Mouse (Mus musculus) left cerebral cortex, postnatal 36 days (tissue): Measurements from ENCODE around the gene Rbms1. TPM values are rescaled to one million over a fixed set of nuclear protein-coding genes. Genes with fewer than 3 reads are reported as not detected.

Experiments
- DNase-seq, 2 experiments: peaks; one replicate each; pipeline ENCODE4 v3.0.0; 2021 to 2022; ENCODE audit warnings: low spot score in 2 of 2, mixed read lengths in 1 of 2
- intact Hi-C: fragments of 180-260 bp; cut with DNase I; formaldehyde crosslinking; loops from one replicate; pipeline ENCODE4 v1.15.1; 2025
- total RNA-seq, 2 experiments: library from RNA; stranded (reverse); gene quantifications; 2 replicates each; pipeline ENCODE4 v1.2.3; 2021

Gene Rbms1
- total RNA-seq, 2 experiments from 2014 or later: 22.9 to 23.4 TPM

GRCm38 (mm10) chr2:60923111-60923510, 39.9 kb downstream of the Rbms1 start:
- DNase-seq: no peak
- intact Hi-C loops: no loop called here

- intact Hi-C loops: no loop called here
- DNase-seq: no peak
These were observed 40.6 kb downstream of the Rbms1 start for GRCm38 (mm10) chr2:60922351-60922750.

GRCm38 (mm10) chr2:60920076-60920475, 42.9 kb downstream of the Rbms1 start:
- intact Hi-C loops: no loop called here
- DNase-seq: no peak

- intact Hi-C loops: loop anchor here (5.0 kb wide), 1 partner anchor 44 kb away; the partner anchor contains the start of gene Rbms1
- DNase-seq: no peak
These were observed 44.6 kb downstream of the Rbms1 start for GRCm38 (mm10) chr2:60918401-60918800.

GRCm38 (mm10) chr2:60914524-60915280, 48.3 kb downstream of the Rbms1 start:
- no peak for DNase-seq
- intact Hi-C loops: loop anchor here (5.0 kb wide), 1 partner anchor 48 kb away; the partner anchor contains the start of gene Rbms1

- DNase-seq: no peak
- intact Hi-C loops: no loop called here
These were observed 49.7 kb downstream of the Rbms1 start for GRCm38 (mm10) chr2:60913281-60913680.

- intact Hi-C loops: no loop called here
- DNase-seq: no peak
These were observed 51.3 kb downstream of the Rbms1 start for GRCm38 (mm10) chr2:60911716-60912115.

- DNase-seq: peak; percentile 45 to 62
- intact Hi-C loops: no loop called here
These were observed 52.2 kb downstream of the Rbms1 start for GRCm38 (mm10) chr2:60910820-60911219.

GRCm38 (mm10) chr2:60908551-60908950, 54.4 kb downstream of the Rbms1 start:
- intact Hi-C loops: loop anchor here (10.0 kb wide), 1 partner anchor 546 kb away; no protein-coding TSS in a partner anchor
- DNase-seq: no peak

GRCm38 (mm10) chr2:60908116-60908515, 54.9 kb downstream of the Rbms1 start:
- intact Hi-C loops: loop anchor here (10.0 kb wide), 1 partner anchor 547 kb away; no protein-coding TSS in a partner anchor
- DNase-seq: no peak

- no peak for DNase-seq
- intact Hi-C loops: loop anchor here (10.0 kb wide), 1 partner anchor 550 kb away; no protein-coding TSS in a partner anchor
These were observed 57.7 kb downstream of the Rbms1 start for GRCm38 (mm10) chr2:60905283-60905682.

- DNase-seq: no peak
- intact Hi-C loops: loop anchor here (10.0 kb wide), 1 partner anchor 551 kb away; no protein-coding TSS in a partner anchor
These were observed 58.9 kb downstream of the Rbms1 start for GRCm38 (mm10) chr2:60904141-60904540.

GRCm38 (mm10) chr2:60903535-60903934, 59.5 kb downstream of the Rbms1 start:
- intact Hi-C loops: loop anchor here (10.0 kb wide), 1 partner anchor 551 kb away; no protein-coding TSS in a partner anchor
- DNase-seq: no peak

- intact Hi-C loops: loop anchor here (10.0 kb wide), 1 partner anchor 552 kb away; no protein-coding TSS in a partner anchor
These were observed 60.4 kb downstream of the Rbms1 start for GRCm38 (mm10) chr2:60902446-60903137.

GRCm38 (mm10) chr2:60901511-60901951, 61.5 kb downstream of the Rbms1 start:
- intact Hi-C loops: loop anchor here (10.0 kb wide), 1 partner anchor 553 kb away; no protein-coding TSS in a partner anchor
- peak in 1 of 2 experiments; percentile 37 for DNase-seq

More at GRCm38 (mm10) chr2:60902446-60903137, 60.4 kb downstream of the Rbms1 start:
- DNase-seq: no peak

- DNase-seq: no peak
- intact Hi-C loops: loop anchor here (10.0 kb wide), 1 partner anchor 554 kb away; no protein-coding TSS in a partner anchor
These were observed 62.0 kb downstream of the Rbms1 start for GRCm38 (mm10) chr2:60901013-60901412.

- DNase-seq: no peak
- intact Hi-C loops: no loop called here
These were observed 70.0 kb downstream of the Rbms1 start for GRCm38 (mm10) chr2:60893042-60893441.

- intact Hi-C loops: no loop called here
- no peak for DNase-seq
These were observed 79.1 kb downstream of the Rbms1 start for GRCm38 (mm10) chr2:60883931-60884330.

GRCm38 (mm10) chr2:60883043-60883365, 80.0 kb downstream of the Rbms1 start:
- DNase-seq: no peak
- intact Hi-C loops: no loop called here
